Mouse (Mus musculus): ENCODE results near the gene Il27ra. TPM values are rescaled to one million over a fixed set of nuclear protein-coding genes. Genes with fewer than 3 reads are reported as not detected.
"Not testable (repeated sequence)": the region's sequence is repeated elsewhere in the genome, so short reads cannot be mapped to it uniquely, and the experiment has no call there.

Gene Il27ra
- polyA plus RNA-seq, 1 experiment from 2014 or later = 0.43 TPM

DNA sequence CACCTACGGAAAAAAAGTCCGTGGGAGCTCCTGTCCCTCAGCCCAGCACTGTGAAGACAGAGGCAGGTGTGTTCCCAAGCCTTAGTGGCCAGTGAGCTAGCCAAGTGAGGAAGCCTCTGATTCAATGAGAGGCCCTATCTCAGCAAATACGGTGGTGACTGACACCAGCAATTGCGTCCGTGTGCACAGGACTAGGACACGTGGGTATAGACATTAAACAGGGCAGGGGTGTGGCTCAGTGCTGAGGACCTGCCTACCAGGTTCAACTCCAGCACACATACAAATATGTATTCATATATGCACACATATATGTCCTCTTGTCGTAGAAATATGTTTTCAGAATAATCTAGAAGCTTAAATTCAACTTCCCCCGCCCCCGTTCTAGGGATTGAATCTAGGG lies 22.7 kb downstream of the Il27ra start:
- H3K4me2 ChIP-seq (ENCODE audit: low read depth, low read length) = no peak overlapping the region
- H3K36me3 ChIP-seq (ENCODE audit: control insufficient read depth, insufficient read depth, low read length) = no peaks in the 10 kb centered on the region
- H3K4me3 ChIP-seq (ENCODE audit: low read depth, low read length) = no peak overlapping the region
- no peaks in the 10 kb centered on the region for H3K27me3 ChIP-seq (ENCODE audit: control insufficient read depth, insufficient read depth, low read length)
- H3K9me3 ChIP-seq (ENCODE audit: control insufficient read depth, low read length) = no peaks in the 10 kb centered on the region
- H3K9ac ChIP-seq (replicated peaks; ENCODE audit: low read depth, low read length) = no peak overlapping the region
- WGBS = 88% methylated on average over 9 of the region's 9 CpGs
- ATAC-seq (ENCODE audit: low read depth) = no peak
- H3K27ac ChIP-seq (ENCODE audit: low read depth, low read length) = no peak overlapping the region
- no peaks in the 10 kb centered on the region for H3K4me1 ChIP-seq (ENCODE audit: control insufficient read depth, insufficient read depth, low read length)

DNA sequence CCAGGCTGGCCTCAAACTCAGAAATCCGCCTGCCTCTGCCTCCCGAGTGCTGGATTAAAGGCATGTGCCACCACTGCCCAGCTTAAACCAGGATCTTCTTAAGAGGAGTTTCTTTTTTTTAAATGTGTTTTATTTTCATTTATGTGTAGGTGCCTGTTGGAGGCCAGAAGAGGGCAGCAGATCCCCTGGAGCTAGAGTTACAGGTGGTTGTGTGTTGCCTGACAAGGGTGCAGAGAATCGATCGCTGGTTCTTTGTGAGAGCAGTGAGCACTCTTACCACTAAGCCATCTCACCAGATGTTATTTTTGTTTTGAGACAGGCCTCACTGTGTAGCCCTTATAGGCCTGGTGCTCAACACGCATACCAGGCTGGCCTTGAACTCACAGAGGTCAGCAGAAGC lies 26.6 kb downstream of the Il27ra start:
- no peak overlapping the region for H3K9ac ChIP-seq (replicated peaks; ENCODE audit: low read depth, low read length)
- H3K36me3 ChIP-seq (ENCODE audit: control insufficient read depth, insufficient read depth, low read length) = no peaks in the 10 kb centered on the region
- no peak overlapping the region for H3K4me3 ChIP-seq (ENCODE audit: low read depth, low read length)
- H3K27ac ChIP-seq (ENCODE audit: low read depth, low read length) = no peak overlapping the region
- 96% methylated on average over 5 of the region's 5 CpGs for WGBS
- H3K4me1 ChIP-seq (ENCODE audit: control insufficient read depth, insufficient read depth, low read length) = peaks cover 15% of the 10 kb centered on the region; the same call in 1 of the 2 replicates
- no peak for ATAC-seq (ENCODE audit: low read depth)
- H3K27me3 ChIP-seq (ENCODE audit: control insufficient read depth, insufficient read depth, low read length) = peaks cover 27% of the 10 kb centered on the region
- no peaks in the 10 kb centered on the region for H3K9me3 ChIP-seq (ENCODE audit: control insufficient read depth, low read length)
- no peak overlapping the region for H3K4me2 ChIP-seq (ENCODE audit: low read depth, low read length)

DNA sequence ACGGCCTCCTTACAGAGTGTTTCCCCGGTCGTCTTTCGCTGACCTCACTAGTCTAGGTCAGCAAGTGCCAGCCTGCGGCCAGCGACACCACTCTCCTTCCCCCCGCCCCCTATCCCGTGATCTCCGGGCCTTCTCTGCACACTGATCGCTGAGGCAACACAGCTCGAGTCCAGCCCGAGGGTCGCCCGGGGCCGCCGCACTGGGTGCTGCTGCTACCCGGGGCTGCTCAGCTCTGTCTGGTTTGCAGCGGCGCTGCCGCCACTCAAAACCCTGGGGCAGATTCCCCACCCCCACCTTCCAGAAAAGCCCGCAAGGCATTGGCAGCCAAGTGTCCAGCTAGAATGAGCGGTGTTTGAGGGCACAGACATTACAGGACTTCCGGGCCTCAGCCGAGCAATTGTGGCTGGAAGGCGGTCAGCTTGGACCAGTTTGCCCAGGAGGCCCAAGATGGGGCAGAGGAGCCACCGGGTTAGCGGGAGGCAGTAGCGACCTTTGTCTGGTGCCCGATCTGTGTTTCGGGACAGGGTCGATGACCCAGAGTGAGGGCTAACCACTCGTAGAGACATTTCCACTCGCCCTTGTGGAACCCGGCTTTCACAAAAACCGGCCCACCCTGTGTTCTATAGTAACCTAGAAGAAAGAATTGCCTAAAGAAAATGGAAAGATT lies 29.8 kb downstream of the Il27ra start:
- Histone ChIP-seq H3K36me3 (ENCODE audit: control insufficient read depth, insufficient read depth, low read length) (no peaks in the 10 kb centered on the region), H3K27ac (ENCODE audit: low read depth, low read length) (no peak overlapping the region), H3K4me3 (ENCODE audit: low read depth, low read length) (peak overlapping the region; percentile 50; the same call in 1 of the 2 replicates), H3K9ac (replicated peaks; ENCODE audit: low read depth, low read length) (no peak overlapping the region), H3K27me3 (ENCODE audit: control insufficient read depth, insufficient read depth, low read length) (peaks cover 36% of the 10 kb centered on the region), H3K4me2 (ENCODE audit: low read depth, low read length) (peak overlapping the region; percentile 97), H3K9me3 (ENCODE audit: control insufficient read depth, low read length) (no peaks in the 10 kb centered on the region), H3K4me1 (ENCODE audit: control insufficient read depth, insufficient read depth, low read length) (peaks cover 17% of the 10 kb centered on the region; the same call in 1 of the 2 replicates)
- 6% methylated on average over 35 of the region's 35 CpGs for WGBS
- ATAC-seq (ENCODE audit: low read depth) = no peak

DNA sequence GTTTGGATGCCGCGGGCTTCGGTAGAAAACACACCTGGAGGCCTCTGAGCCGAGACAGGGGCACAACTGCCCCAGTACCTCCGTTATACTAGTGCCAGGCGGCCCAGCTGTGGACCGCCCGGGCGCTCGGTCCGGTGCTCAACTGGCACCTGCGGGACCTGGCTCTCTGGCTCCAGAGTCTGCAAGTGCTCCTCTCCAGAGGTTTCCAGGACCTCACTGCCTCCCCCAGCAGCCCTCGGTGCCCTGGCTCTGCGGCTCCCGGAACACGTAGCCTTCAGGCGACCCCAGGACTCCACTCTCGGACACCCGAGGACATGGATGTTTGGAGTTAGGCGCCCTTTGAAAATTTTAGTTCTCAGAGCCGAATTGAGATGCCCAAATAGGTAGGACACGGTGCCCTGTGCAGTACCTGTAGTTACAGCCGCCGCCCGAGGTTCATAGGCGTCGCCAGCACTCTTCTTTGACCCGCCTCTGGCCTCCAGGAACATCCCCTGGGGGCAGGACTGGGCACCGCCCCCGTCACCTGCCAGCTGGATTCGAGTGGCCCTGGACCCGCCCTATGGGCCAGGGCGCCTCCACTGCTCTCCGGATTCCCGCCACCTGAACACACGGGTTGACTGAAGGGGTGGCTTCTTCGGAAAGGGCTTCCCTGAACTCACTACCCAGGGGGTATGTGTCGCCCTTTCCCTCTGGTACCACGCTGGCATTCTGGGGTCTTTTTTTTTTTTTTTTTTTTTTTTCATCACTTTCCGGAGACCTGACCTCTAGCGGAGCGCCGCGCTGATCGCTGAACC lies 30.5 kb downstream of the Il27ra start, which contains the start of gene 2210011C24Rik:
Gene 2210011C24Rik (minus strand): TSS at position 467 of the 794 bp plus-strand sequence.
- H3K4me1 ChIP-seq (ENCODE audit: control insufficient read depth, insufficient read depth, low read length) = peaks cover 17% of the 10 kb centered on the region; the same call in 1 of the 2 replicates
- ATAC-seq (ENCODE audit: low read depth) = no peak

DNA sequence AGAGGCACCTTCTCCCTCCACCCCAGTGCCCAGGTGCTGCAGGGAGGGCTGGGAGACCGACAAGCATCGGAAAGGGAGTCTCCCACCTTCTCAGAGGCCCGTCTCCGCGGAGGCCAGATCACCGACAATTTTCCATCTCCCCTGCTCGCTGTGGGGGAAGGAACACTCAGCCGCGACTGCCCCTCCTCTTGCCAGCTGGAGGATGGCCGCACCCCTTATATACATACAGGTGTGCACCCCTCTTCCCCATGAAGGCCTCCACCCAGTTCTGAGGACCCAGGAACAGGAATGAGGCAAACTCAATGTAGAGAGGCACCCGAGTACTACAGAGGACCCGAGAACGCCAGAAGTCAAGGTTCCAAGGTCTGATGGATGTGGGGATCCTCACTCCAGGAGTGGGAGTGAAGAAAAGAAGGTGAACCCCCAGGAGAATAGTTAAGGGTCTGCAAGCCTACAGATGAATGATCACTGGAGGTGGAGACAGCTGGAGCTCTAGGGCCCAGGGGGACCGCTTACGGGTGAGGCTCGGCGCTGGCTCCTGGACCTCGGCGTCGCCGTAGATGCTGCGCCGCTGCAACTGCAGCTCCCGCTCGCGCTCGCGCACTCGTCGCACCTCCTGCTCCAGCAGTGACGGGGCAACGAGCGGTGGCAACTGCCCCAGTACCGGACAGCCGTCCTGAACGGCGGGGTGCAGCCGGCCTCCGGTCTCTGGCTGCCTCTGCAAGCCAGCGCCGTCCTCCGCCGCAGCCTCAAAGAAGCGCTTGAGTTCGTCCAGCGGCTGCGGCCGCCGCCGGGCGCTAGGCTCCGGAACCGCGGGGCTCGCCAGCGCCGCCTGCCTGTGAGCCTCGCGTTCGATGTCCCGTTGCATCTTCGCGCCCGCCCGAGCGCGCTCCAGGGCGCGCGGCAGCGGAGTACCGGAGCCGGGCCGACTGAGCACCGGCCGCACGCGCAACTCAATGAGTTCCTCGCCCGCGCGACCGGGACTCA lies 31.5 kb downstream of the Il27ra start:
- WGBS = 3% methylated on average over 64 of the region's 83 CpGs

More for the DNA sequence above, 30.5 kb downstream of the Il27ra start, which contains the start of gene 2210011C24Rik:
- Histone ChIP-seq H3K9me3 (ENCODE audit: control insufficient read depth, low read length) (no peaks in the 10 kb centered on the region), H3K27me3 (ENCODE audit: control insufficient read depth, insufficient read depth, low read length) (peaks cover 36% of the 10 kb centered on the region), H3K36me3 (ENCODE audit: control insufficient read depth, insufficient read depth, low read length) (no peaks in the 10 kb centered on the region), H3K4me3 (ENCODE audit: low read depth, low read length) (peak within 1 kb of the TSS; percentile 50), H3K9ac (replicated peaks; ENCODE audit: low read depth, low read length) (peak within 1 kb of the TSS; percentile 55), H3K4me2 (ENCODE audit: low read depth, low read length) (peak within 1 kb of the TSS; percentile 97), H3K27ac (ENCODE audit: low read depth, low read length) (no peak within 1 kb of the TSS)
- 2% methylated on average over 45 of the region's 45 CpGs for WGBS

DNA sequence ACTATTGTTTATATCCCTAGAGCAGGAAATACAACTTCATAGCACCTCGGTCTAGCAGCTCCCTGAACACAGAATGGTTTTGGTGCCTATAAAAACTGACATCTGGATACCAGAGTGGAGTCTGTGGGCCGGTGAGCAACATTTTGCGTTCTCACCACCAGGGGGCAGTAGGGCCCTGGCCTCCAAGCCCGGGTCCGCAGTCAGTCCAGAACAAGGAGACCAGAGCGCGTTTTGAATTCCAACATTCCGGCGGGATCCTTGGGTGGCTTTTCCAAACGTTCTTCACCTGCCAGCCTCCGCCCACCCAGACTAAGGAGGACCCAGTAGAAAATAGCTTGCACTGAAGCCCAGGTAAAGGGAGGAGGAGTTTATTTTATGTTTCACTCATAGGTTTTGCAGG lies 32.5 kb downstream of the Il27ra start:
- H3K4me3 ChIP-seq (ENCODE audit: low read depth, low read length) = no peak overlapping the region
- H3K27ac ChIP-seq (ENCODE audit: low read depth, low read length) = no peak overlapping the region
- peaks cover 17% of the 10 kb centered on the region; the same call in 1 of the 2 replicates for H3K4me1 ChIP-seq (ENCODE audit: control insufficient read depth, insufficient read depth, low read length)
- peaks cover 36% of the 10 kb centered on the region for H3K27me3 ChIP-seq (ENCODE audit: control insufficient read depth, insufficient read depth, low read length)
- no peak for ATAC-seq (ENCODE audit: low read depth)
- H3K4me2 ChIP-seq (ENCODE audit: low read depth, low read length) = no peak overlapping the region
- no peaks in the 10 kb centered on the region for H3K36me3 ChIP-seq (ENCODE audit: control insufficient read depth, insufficient read depth, low read length)
- H3K9ac ChIP-seq (replicated peaks; ENCODE audit: low read depth, low read length) = no peak overlapping the region
- H3K9me3 ChIP-seq (ENCODE audit: control insufficient read depth, low read length) = no peaks in the 10 kb centered on the region
- under 1% methylated on average over 11 of the region's 11 CpGs for WGBS

More for the DNA sequence above, 31.5 kb downstream of the Il27ra start:
- H3K36me3 ChIP-seq (ENCODE audit: control insufficient read depth, insufficient read depth, low read length) = no peaks in the 10 kb centered on the region
- H3K9me3 ChIP-seq (ENCODE audit: control insufficient read depth, low read length) = no peaks in the 10 kb centered on the region
- peak overlapping the region; percentile 50 for H3K4me3 ChIP-seq (ENCODE audit: low read depth, low read length)
- H3K9ac ChIP-seq (replicated peaks; ENCODE audit: low read depth, low read length) = peak overlapping the region; percentile 55
- H3K4me2 ChIP-seq (ENCODE audit: low read depth, low read length) = peak overlapping the region; percentile 97
- H3K4me1 ChIP-seq (ENCODE audit: control insufficient read depth, insufficient read depth, low read length) = peaks cover 17% of the 10 kb centered on the region; the same call in 1 of the 2 replicates
- peaks cover 36% of the 10 kb centered on the region for H3K27me3 ChIP-seq (ENCODE audit: control insufficient read depth, insufficient read depth, low read length)
- peak; percentile 50 for ATAC-seq (ENCODE audit: low read depth)
- H3K27ac ChIP-seq (ENCODE audit: low read depth, low read length) = no peak overlapping the region

DNA sequence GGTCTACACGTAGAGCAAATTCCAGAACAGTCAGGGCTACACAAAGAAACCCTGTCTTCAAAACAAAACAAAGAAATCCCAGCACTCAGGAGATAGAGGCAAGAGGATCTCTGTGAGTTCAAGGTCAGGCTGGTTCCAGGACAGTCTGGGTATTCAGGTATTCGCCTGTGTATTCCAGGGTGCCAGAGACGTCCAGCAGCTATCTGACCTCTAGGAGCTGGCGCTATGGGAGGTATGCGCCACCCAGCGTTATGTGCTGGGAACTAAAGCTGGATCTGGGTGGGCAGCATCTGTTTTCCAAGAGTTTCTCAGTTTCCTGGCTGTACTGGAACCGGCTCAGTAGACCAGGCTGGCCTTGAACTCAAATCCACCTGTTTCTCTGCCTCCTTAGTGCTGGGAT lies 34.0 kb downstream of the Il27ra start:
- ATAC-seq (ENCODE audit: low read depth) = no peak
- Histone ChIP-seq H3K9me3 (ENCODE audit: control insufficient read depth, low read length) (no peaks in the 10 kb centered on the region), H3K27ac (ENCODE audit: low read depth, low read length) (no peak overlapping the region), H3K4me1 (ENCODE audit: control insufficient read depth, insufficient read depth, low read length) (peaks cover 22% of the 10 kb centered on the region; the same call in 1 of the 2 replicates), H3K9ac (replicated peaks; ENCODE audit: low read depth, low read length) (no peak overlapping the region), H3K36me3 (ENCODE audit: control insufficient read depth, insufficient read depth, low read length) (no peaks in the 10 kb centered on the region), H3K4me2 (ENCODE audit: low read depth, low read length) (no peak overlapping the region), H3K27me3 (ENCODE audit: control insufficient read depth, insufficient read depth, low read length) (peaks cover 32% of the 10 kb centered on the region), H3K4me3 (ENCODE audit: low read depth, low read length) (no peak overlapping the region)
- WGBS = 37% methylated on average over 7 of the region's 7 CpGs

DNA sequence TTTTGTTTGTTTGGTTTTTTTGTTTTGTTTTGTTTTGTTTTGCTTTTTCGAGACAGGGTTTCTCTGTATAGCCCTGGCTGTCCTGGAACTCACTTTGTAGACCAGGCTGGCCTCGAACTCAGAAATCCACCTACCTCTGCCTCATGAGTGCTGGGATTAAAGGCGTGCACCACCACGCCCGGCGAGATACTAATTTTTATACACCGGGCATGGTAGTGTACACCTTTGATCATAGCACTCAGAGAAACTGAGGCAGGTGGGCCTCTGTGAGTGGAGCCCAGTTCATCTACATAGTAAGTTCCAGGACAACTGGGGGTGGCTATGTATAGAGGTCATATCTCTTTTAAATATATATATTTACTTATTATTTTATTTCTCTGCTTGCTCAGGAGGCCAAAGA lies 36.9 kb downstream of the Il27ra start:
- ATAC-seq (ENCODE audit: low read depth); H3K9ac ChIP-seq (replicated peaks; ENCODE audit: low read depth, low read length); H3K27ac ChIP-seq (ENCODE audit: low read depth, low read length); H3K4me3 ChIP-seq (ENCODE audit: low read depth, low read length); H3K4me1 ChIP-seq (ENCODE audit: control insufficient read depth, insufficient read depth, low read length); H3K36me3 ChIP-seq (ENCODE audit: control insufficient read depth, insufficient read depth, low read length); H3K4me2 ChIP-seq (ENCODE audit: low read depth, low read length); H3K9me3 ChIP-seq (ENCODE audit: control insufficient read depth, low read length): not testable (repeated sequence)
- peaks cover 10% of the 10 kb centered on the region for H3K27me3 ChIP-seq (ENCODE audit: control insufficient read depth, insufficient read depth, low read length)
- 93% methylated on average over 7 of the region's 7 CpGs for WGBS
